Mouse (Mus musculus) limb, embryonic 13.5 days (tissue): ENCODE results near the gene Epn3. TPM values are rescaled to one million over a fixed set of nuclear protein-coding genes. Genes with fewer than 3 reads are reported as not detected.

Experiments
- ATAC-seq: fragments of 200-750 bp; cut with Nextera tagmentation; 2 replicates; pipeline ENCODE4 v1.8.0; 2017; ENCODE audit warnings: low read depth, moderate number of reproducible peaks, moderate TSS enrichment; ENCODE audit not compliant: low FRiP score
- H3K27ac ChIP-seq: fragments of 300-500 bp; sonication (generic); 2 replicates; pipeline ENCODE4 v1.5.1; 2015; ENCODE audit warnings: inconsistent platforms, mild to moderate bottlenecking, moderate library complexity
- H3K27me3 ChIP-seq: fragments of 300-500 bp; sonication (generic); 2 replicates; pipeline ENCODE4 v1.6.1; 2015; ENCODE audit warnings: mild to moderate bottlenecking, inconsistent platforms
- H3K36me3 ChIP-seq: fragments of 300-500 bp; sonication (generic); 2 replicates; pipeline ENCODE4 v1.6.1; 2015; ENCODE audit warnings: inconsistent platforms, mild to moderate bottlenecking, moderate library complexity
- H3K4me1 ChIP-seq: fragments of 300-500 bp; sonication (generic); 2 replicates; pipeline ENCODE4 v1.6.1; 2015; ENCODE audit warnings: inconsistent platforms
- H3K4me2 ChIP-seq: fragments of 300-500 bp; sonication (generic); replicated peaks from 2 replicates; pipeline ENCODE4 v1.6.1; 2015; ENCODE audit warnings: inconsistent platforms, mild to moderate bottlenecking, moderate library complexity
- H3K4me3 ChIP-seq: fragments of 300-500 bp; sonication (generic); 2 replicates; pipeline ENCODE4 v1.5.1; 2015; ENCODE audit warnings: moderate library complexity, mild to moderate bottlenecking, inconsistent platforms
- H3K9ac ChIP-seq: fragments of 300-500 bp; sonication (generic); 2 replicates; pipeline ENCODE4 v1.6.1; 2015; ENCODE audit warnings: mild to moderate bottlenecking, inconsistent platforms
- H3K9me3 ChIP-seq: fragments of 300-500 bp; sonication (generic); 2 replicates; pipeline ENCODE4 v1.6.1; 2016; ENCODE audit warnings: inconsistent platforms
- WGBS: fragments of 180-500 bp; shearing (Covaris S2); methylation state at CpG from one replicate; pipeline ENCODE4 v1.1.7; 2015; 5-methylcytosine and 5-hydroxymethylcytosine counted together
- polyA plus RNA-seq: library from polyadenylated mRNA; unstranded; fragments of >200 nt; fragmentation: Nextera tagmentation; extraction: Ambion mirVana; gene quantifications from 2 replicates; pipeline ENCODE4 v1.2.1, GENCODE M21; 2015

Gene Epn3
- polyA plus RNA-seq, 1 experiment from 2014 or later, result 3.1 TPM

- WGBS, result 58% methylated on average over 5 of the region's 5 CpGs
- Histone ChIP-seq H3K4me3 (no peak overlapping the region), H3K36me3 (peaks cover 68% of the 10 kb centered on the region), H3K9me3 (no peaks in the 10 kb centered on the region), H3K4me2 (peak overlapping the region; percentile 44; the same call in 1 of the 2 replicates), H3K27ac (peak overlapping the region; percentile 91; the same call in 1 of the 2 replicates), H3K27me3 (no peaks in the 10 kb centered on the region), H3K4me1 (peaks cover 63% of the 10 kb centered on the region), H3K9ac (no peak overlapping the region)
- ATAC-seq, result no peak
Measured at GRCm38 (mm10) chr11:94444829-94445228, 54.9 kb downstream of the Epn3 start.

- Histone ChIP-seq H3K9ac (no peak overlapping the region; the same call in 1 of the 2 replicates), H3K4me2 (no peak overlapping the region), H3K4me3 (no peak overlapping the region), H3K36me3 (peaks cover 69% of the 10 kb centered on the region), H3K4me1 (peaks cover 56% of the 10 kb centered on the region), H3K9me3 (no peaks in the 10 kb centered on the region), H3K27me3 (no peaks in the 10 kb centered on the region), H3K27ac (peak overlapping the region; percentile 28; the same call in 1 of the 2 replicates)
- no peak for ATAC-seq
- WGBS, result 54% methylated on average over 9 of the region's 9 CpGs
Measured at GRCm38 (mm10) chr11:94441752-94442151, 58.0 kb downstream of the Epn3 start.

- ATAC-seq, result no peak
- peaks cover 54% of the 10 kb centered on the region for H3K4me1 ChIP-seq
- peaks cover 75% of the 10 kb centered on the region for H3K36me3 ChIP-seq
- 41% methylated on average over 7 of the region's 7 CpGs for WGBS
- H3K9me3 ChIP-seq, result no peaks in the 10 kb centered on the region
- peak overlapping the region; percentile 28; the same call in 1 of the 2 replicates for H3K27ac ChIP-seq
- no peak overlapping the region; the same call in 1 of the 2 replicates for H3K9ac ChIP-seq
- H3K4me3 ChIP-seq, result no peak overlapping the region
- H3K27me3 ChIP-seq, result no peaks in the 10 kb centered on the region
- no peak overlapping the region for H3K4me2 ChIP-seq
Measured at GRCm38 (mm10) chr11:94441122-94441521, 58.7 kb downstream of the Epn3 start.

- 80% methylated on average over 6 of the region's 6 CpGs for WGBS
- H3K9ac ChIP-seq, result no peak overlapping the region
- H3K27ac ChIP-seq, result no peak overlapping the region
- H3K4me1 ChIP-seq, result peaks cover 47% of the 10 kb centered on the region
- H3K4me3 ChIP-seq, result no peak overlapping the region
- H3K9me3 ChIP-seq, result no peaks in the 10 kb centered on the region
- ATAC-seq, result no peak
- H3K4me2 ChIP-seq, result no peak overlapping the region
- peaks cover 80% of the 10 kb centered on the region for H3K36me3 ChIP-seq
- H3K27me3 ChIP-seq, result no peaks in the 10 kb centered on the region
Measured at GRCm38 (mm10) chr11:94440421-94440820, 59.4 kb downstream of the Epn3 start.

Other genes starting within 250 kb of the Epn3 start
- gene Gm21885, start 218.1 kb downstream of the Epn3 start, polyA plus RNA-seq, result 0.26 and 0.32 TPM in 2 replicates
- 133 and 145 TPM in 2 replicates for gene Luc7l3, start 178.0 kb downstream of the Epn3 start, polyA plus RNA-seq
- gene Ankrd40, start 172.0 kb downstream of the Epn3 start, polyA plus RNA-seq, result 17.0 and 18.8 TPM in 2 replicates
- 0.59 and 1.1 TPM in 2 replicates for gene Abcc3, start 107.0 kb downstream of the Epn3 start, polyA plus RNA-seq
- 25.9 and 32.7 TPM in 2 replicates for gene Cacna1g, start 25.8 kb downstream of the Epn3 start, polyA plus RNA-seq
- 0.20 TPM in 2 replicates for gene Spata20, start 13.8 kb downstream of the Epn3 start, polyA plus RNA-seq
- gene Mycbpap, start 21.8 kb upstream of the Epn3 start, polyA plus RNA-seq, result 3.8 and 4.4 TPM in 2 replicates
- gene Rsad1, start 49.3 kb upstream of the Epn3 start, polyA plus RNA-seq, result 4.8 and 6.4 TPM in 2 replicates
- 14.1 and 17.3 TPM in 2 replicates for gene Chad, start 65.1 kb upstream of the Epn3 start, polyA plus RNA-seq
- gene Acsf2, start 101.9 kb upstream of the Epn3 start, polyA plus RNA-seq, result 7.0 and 7.5 TPM in 2 replicates
- gene Lrrc59, start 129.8 kb upstream of the Epn3 start, polyA plus RNA-seq, result 225 and 240 TPM in 2 replicates
- 153 and 159 TPM in 2 replicates for gene Mrpl27, start 153.8 kb upstream of the Epn3 start, polyA plus RNA-seq
- 24.9 and 26.9 TPM in 2 replicates for gene Eme1, start 154.0 kb upstream of the Epn3 start, polyA plus RNA-seq
- 21.8 and 23.5 TPM in 2 replicates for gene Xylt2, start 177.5 kb upstream of the Epn3 start, polyA plus RNA-seq
- 0.11 TPM in 1 of 2 replicates, not detected in the other for gene Gm11541, start 204.5 kb upstream of the Epn3 start, polyA plus RNA-seq
- gene Cdc34b, start 241.8 kb upstream of the Epn3 start, polyA plus RNA-seq, result 0.17 TPM in 1 of 2 replicates, not detected in the other